Mouse (Mus musculus) hindbrain, embryonic 13.5 days (tissue): ENCODE data around the gene Castor1. TPM values are rescaled to one million over a fixed set of nuclear protein-coding genes. Genes with fewer than 3 reads are reported as not detected.

ENCODE experiments used
- polyA plus RNA-seq: library from polyadenylated mRNA; unstranded; fragments of >200 nt; fragmentation: Nextera tagmentation; extraction: Ambion mirVana; gene quantifications from 2 replicates; pipeline ENCODE4 v1.2.1, GENCODE M21; 2015

Gene Castor1
- polyA plus RNA-seq, 1 experiment from 2014 or later = 2.2 TPM

Other genes with a start within 250 kb of the Castor1 start
- not detected in 2 replicates for gene 4930556J24Rik, start 241.4 kb upstream of the Castor1 start, polyA plus RNA-seq
- 4.0 and 4.3 TPM in 2 replicates for gene Gal3st1, start 234.6 kb upstream of the Castor1 start, polyA plus RNA-seq
- not detected in 2 replicates for gene Sec14l4, start 186.8 kb upstream of the Castor1 start, polyA plus RNA-seq
- gene Sec14l3, start 153.4 kb upstream of the Castor1 start, polyA plus RNA-seq = 0.08 and 0.35 TPM in 2 replicates
- 5.7 and 6.2 TPM in 2 replicates for gene Mtfp1, start 122.8 kb upstream of the Castor1 start, polyA plus RNA-seq
- 2.3 and 3.4 TPM in 2 replicates for gene Sec14l2, start 94.8 kb upstream of the Castor1 start, polyA plus RNA-seq
- 42.9 and 44.0 TPM in 2 replicates for gene Rnf215, start 83.0 kb upstream of the Castor1 start, polyA plus RNA-seq
- 7.2 and 8.1 TPM in 2 replicates for gene Ccdc157, start 57.9 kb upstream of the Castor1 start, polyA plus RNA-seq
- 54.3 and 55.1 TPM in 2 replicates for gene Sf3a1, start 57.9 kb upstream of the Castor1 start, polyA plus RNA-seq
- gene Tbc1d10a, start 31.4 kb upstream of the Castor1 start, polyA plus RNA-seq = 26.1 and 28.0 TPM in 2 replicates
- 0.14 TPM in 1 of 2 replicates, not detected in the other for gene Osm, start 18.2 kb downstream of the Castor1 start, polyA plus RNA-seq
- gene Lif, start 39.3 kb downstream of the Castor1 start, polyA plus RNA-seq = 0.08 TPM in 1 of 2 replicates, not detected in the other
- gene Hormad2, start 222.9 kb downstream of the Castor1 start, polyA plus RNA-seq = not detected in 2 replicates